In the genomic region with DNA sequence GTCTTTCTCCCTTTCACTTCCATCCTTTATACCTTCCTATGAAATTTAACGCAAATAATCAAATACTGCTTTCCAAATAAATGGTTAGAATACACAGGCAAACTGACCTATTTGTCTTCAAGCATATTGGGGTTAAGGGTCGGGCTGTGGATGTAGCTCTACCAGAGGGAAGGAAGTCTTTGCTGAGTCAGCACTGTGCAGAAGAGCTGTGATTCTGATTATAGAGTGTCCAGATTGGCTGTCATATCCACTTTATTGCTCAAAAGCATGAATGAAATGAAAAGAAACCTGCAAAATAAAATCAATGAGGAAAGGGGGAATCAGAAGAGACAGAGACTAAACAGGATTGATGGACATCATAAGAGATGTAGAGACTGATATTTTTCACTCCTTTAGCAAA, we compare ENCODE assay signal across 16 mouse cellular contexts.
"Had no signal": no experiment of that assay in that cellular context is flagged by ENCODE, and none has a peak within 500 bp of the region (broad histone marks: within the 10 kb centered on the region; RNA-seq: fewer than 3 reads in every experiment).

No protein-coding gene starts in this region.

- H3K9ac ChIP-seq: neural tube, embryonic 13.5 days; neural tube, embryonic 15.5 days; stomach, embryonic 15.5 days had no signal

- H3K9me3 ChIP-seq: neural tube, embryonic 13.5 days; neural tube, embryonic 15.5 days; stomach, embryonic 15.5 days had no signal

- H3K4me1 ChIP-seq: neural tube, embryonic 13.5 days; neural tube, embryonic 15.5 days; stomach, embryonic 15.5 days had no signal

- H3K4me3 ChIP-seq: neural tube, embryonic 13.5 days; neural tube, embryonic 15.5 days; stomach, embryonic 15.5 days had no signal

- H3K27me3 ChIP-seq: neural tube, embryonic 13.5 days; neural tube, embryonic 15.5 days; stomach, embryonic 15.5 days had no signal

- H3K27ac ChIP-seq: neural tube, embryonic 13.5 days; neural tube, embryonic 15.5 days; stomach, embryonic 15.5 days; stomach, postnatal 0 days had no signal

- DNase-seq: retina, postnatal 1 day; right cerebral cortex, adult 18-20 months; right cerebral cortex, postnatal 14 days; right cerebral cortex, postnatal 25 days; right cerebral cortex, postnatal 4 days; spleen, adult 18-20 months; thymus, adult 18-20 months; thymus, adult 2 months; thymus, postnatal 14 days; thymus, postnatal 25 days; thymus, postnatal 36 days; thymus, postnatal 4 days had no signal

- H3K4me2 ChIP-seq: neural tube, embryonic 13.5 days; neural tube, embryonic 15.5 days; stomach, embryonic 15.5 days had no signal

- H3K36me3 ChIP-seq: neural tube, embryonic 13.5 days; neural tube, embryonic 15.5 days; stomach, embryonic 15.5 days had no signal
